In the genomic region with DNA sequence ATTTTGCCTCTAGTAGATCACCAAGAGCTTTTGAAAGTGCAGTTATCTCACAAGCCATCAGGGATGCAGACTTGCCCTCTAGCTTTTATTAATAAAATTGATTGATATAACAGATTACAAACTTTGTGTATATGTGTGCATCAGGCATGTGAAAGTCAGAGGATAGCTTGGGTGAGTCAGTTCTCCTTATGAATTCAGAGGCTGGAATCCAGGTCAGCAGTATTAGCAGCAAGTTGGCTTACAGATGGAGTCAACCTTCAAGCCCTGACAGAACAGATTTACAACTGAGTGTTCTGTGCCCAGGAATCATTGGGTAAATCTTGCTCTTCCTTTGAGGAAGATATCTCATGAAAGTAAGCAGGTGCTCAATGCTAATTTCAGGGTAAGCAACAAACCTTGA, we compare ENCODE assay signal across 8 mouse cellular contexts. TPM values are rescaled to one million over a fixed set of nuclear protein-coding genes. Genes with fewer than 3 reads are reported as not detected.
DNase-seq lines count a peak whose midpoint lies in the region; ATAC-seq and TF ChIP-seq lines count a peak whose summit lies in the region.

No protein-coding gene starts in this region.

- intact Hi-C loops in heart, postnatal 25 days (cut with DNase I): loop anchor here (5.0 to 10.0 kb wide), 3 partner anchors 174 to 391 kb away; no protein-coding TSS in a partner anchor

- no peak overlapping the region for H3K27ac ChIP-seq in heart, embryonic 10.5 days
- H3K27ac ChIP-seq in forebrain, embryonic 10.5 days: peak overlapping the region; percentile 98
- no peak overlapping the region for H3K27ac ChIP-seq in liver, embryonic 14.5 days

- no peaks in the 10 kb centered on the region for H3K9me3 ChIP-seq in heart, embryonic 10.5 days
- H3K9me3 ChIP-seq in E14TG2a.4 (ENCODE audit: low read length): no peaks in the 10 kb centered on the region
- H3K9me3 ChIP-seq in forebrain, embryonic 10.5 days: no peaks in the 10 kb centered on the region
- no peaks in the 10 kb centered on the region for H3K9me3 ChIP-seq in liver, embryonic 14.5 days (ENCODE audit: control insufficient read depth, low read length)

- peak overlapping the region; percentile 94 for H3K4me2 ChIP-seq in liver, embryonic 14.5 days (ENCODE audit: low read depth)

- H3K9ac ChIP-seq in liver, embryonic 14.5 days (replicated peaks): peak overlapping the region; percentile 76

- TF ChIP-seq CTCF in E14TG2a.4 (conservative IDR thresholded peaks at IDR 0.05; ENCODE audit: low read length): no peak
- no peak for TF ChIP-seq CTCF in liver, embryonic 14.5 days (IDR thresholded peaks at IDR 0.05; ENCODE audit: low read depth)

- no peaks in the 10 kb centered on the region for H3K36me3 ChIP-seq in heart, embryonic 10.5 days
- H3K36me3 ChIP-seq in E14TG2a.4 (ENCODE audit: insufficient read depth, low read length): peaks cover 9% of the 10 kb centered on the region
- H3K36me3 ChIP-seq in forebrain, embryonic 10.5 days (replicated peaks): no peaks in the 10 kb centered on the region
- no peaks in the 10 kb centered on the region for H3K36me3 ChIP-seq in liver, embryonic 14.5 days (replicated peaks; ENCODE audit: control insufficient read depth, insufficient read depth, low read depth)

- DNase-seq in heart, embryonic 10.5 days (ENCODE audit: low spot score): no peak
- DNase-seq in heart, postnatal 25 days (ENCODE audit: low spot score): no peak
- no peak for DNase-seq in forebrain, embryonic 10.5 days (ENCODE audit: extremely low spot score, low spot score)
- DNase-seq in liver, embryonic 14.5 days (ENCODE audit: low read depth in 3 of 3, low spot score in 3 of 3): peak in 1 of 3 experiments; percentile 7
- DNase-seq in layer of hippocampus, adult 18-20 months (ENCODE audit: low spot score in 2 of 2): no peak
- no peak for DNase-seq in cerebellum, postnatal 36 days
- DNase-seq in ovary, postnatal 36 days (ENCODE audit: low spot score): no peak

- no peak for ATAC-seq in liver, embryonic 14.5 days (ENCODE audit: insufficient read depth)

- TF ChIP-seq EP300 in liver, embryonic 14.5 days (IDR thresholded peaks at IDR 0.05; ENCODE audit: low read depth): no peak

- H3K4me1 ChIP-seq in heart, embryonic 10.5 days: 0 out of 2 replicates have a peak, but pooled peaks cover 7% of the 10 kb centered on the region
- peaks cover 20% of the 10 kb centered on the region for H3K4me1 ChIP-seq in E14TG2a.4 (replicated peaks; ENCODE audit: low read depth, low read length)
- peaks cover 31% of the 10 kb centered on the region for H3K4me1 ChIP-seq in forebrain, embryonic 10.5 days
- H3K4me1 ChIP-seq in liver, embryonic 14.5 days (replicated peaks; ENCODE audit: control insufficient read depth in 2 of 2, insufficient read depth in 2 of 2, low read length in 1 of 2): peaks cover 9 to 13% of the 10 kb centered on the region in 2 experiments

- H3K27me3 ChIP-seq in heart, embryonic 10.5 days (ENCODE audit: insufficient read depth, poor library complexity, severe bottlenecking): no peaks in the 10 kb centered on the region
- no peaks in the 10 kb centered on the region for H3K27me3 ChIP-seq in E14TG2a.4 (ENCODE audit: insufficient read depth, low read length)
- H3K27me3 ChIP-seq in forebrain, embryonic 10.5 days (ENCODE audit: poor library complexity, severe bottlenecking): no peaks in the 10 kb centered on the region
- no peaks in the 10 kb centered on the region for H3K27me3 ChIP-seq in liver, embryonic 14.5 days (ENCODE audit: control insufficient read depth, insufficient read depth, low read length)

- H3K4me3 ChIP-seq in heart, embryonic 10.5 days: peak overlapping the region; percentile 69
- H3K4me3 ChIP-seq in E14TG2a.4 (replicated peaks; ENCODE audit: low read length): peak overlapping the region; percentile 88
- peak overlapping the region; percentile 75 for H3K4me3 ChIP-seq in forebrain, embryonic 10.5 days
- peak overlapping the region; percentile 63 to 67 for H3K4me3 ChIP-seq in liver, embryonic 14.5 days (ENCODE audit: insufficient read depth in 1 of 2, low read depth in 2 of 2, low read length in 2 of 2)

RNA-seq across cellular contexts. Expression of gene Ercc6l2, which starts 0.9 kb away (rescaled TPM):
- 15.7 TPM in 2 replicates for polyA plus RNA-seq in heart, embryonic 10.5 days (2016; fragmentation: Nextera tagmentation; extraction: Ambion mirVana)
- 10 to 100 TPM in 1 of 2 experiments, 1 to 10 TPM in 1; 9.2 to 10.1 TPM for total RNA-seq in heart, postnatal 25 days (2021)
- polyA plus RNA-seq in forebrain, embryonic 10.5 days (2016; fragmentation: Nextera tagmentation; extraction: Ambion mirVana): 22.3 and 25.5 TPM in 2 replicates
- polyA plus RNA-seq in liver, embryonic 14.5 days (2012; rRNA removed): 2.9 and 6.6 TPM in 2 replicates
- 5.9 and 6.7 TPM in 2 replicates for polyA plus RNA-seq in liver, embryonic 14.5 days (2014; fragmentation: Nextera tagmentation; extraction: Ambion mirVana)
- total RNA-seq in layer of hippocampus, adult 18-20 months (2021): 10 to 100 TPM; 17.7 to 18.2 TPM
